17 mouse cellular contexts compared by ENCODE assay signal in genomic region chr3:148268812-148269211, GRCm38 (mm10).
DNase-seq lines count a peak whose midpoint lies in the region; TF ChIP-seq lines count a peak whose summit lies in the region.
"Had no signal": no experiment of that assay in that cellular context is flagged by ENCODE, and none has a peak within 500 bp of the region (broad histone marks: within the 10 kb centered on the region; RNA-seq: fewer than 3 reads in every experiment).

No protein-coding gene starts in this region.

- DNase-seq in MEL (ENCODE audit: low read depth, low spot score), result peak; percentile 24
- no peak for DNase-seq in layer of hippocampus, postnatal 10 days (ENCODE audit: low spot score in 2 of 2)
- DNase-seq: adrenal gland, adult 2 months; adrenal gland, adult 8-10 months; adrenal gland, postnatal 10 days; adrenal gland, postnatal 14 days; adrenal gland, postnatal 25 days; adrenal gland, postnatal 36 days; B cell, adult 2 months; cerebellum, adult 11 months; cerebellum, adult 11-12 months; cerebellum, adult 18-20 months; cerebellum, adult 2 months; cerebellum, adult 8-10 months had no signal

- peak; percentile 38 to 54; a peak in 2 of 4 replicates for TF ChIP-seq EP300 in MEL (IDR thresholded peaks at IDR 0.05; ENCODE audit: low read depth in 1 of 2, low read length in 2 of 2)

- peaks cover 5% of the 10 kb centered on the region in 2 experiments for H3K4me1 ChIP-seq in MEL (ENCODE audit: control insufficient read depth in 1 of 2, insufficient read depth in 2 of 2, low read length in 2 of 2)

- TF ChIP-seq RAD21 in MEL (IDR thresholded peaks at IDR 0.05; ENCODE audit: low read depth, low read length), result no peak

- TF ChIP-seq CTCF in MEL (IDR thresholded peaks at IDR 0.05 in 2 of 3, conservative IDR thresholded peaks at IDR 0.05 in 1 of 3; ENCODE audit: control insufficient read depth in 1 of 3, insufficient read depth in 1 of 3, low read depth in 2 of 3, low read length in 3 of 3, poor library complexity in 1 of 3, severe bottlenecking in 1 of 3), result no peak

- TF ChIP-seq POLR2A in MEL (IDR thresholded peaks at IDR 0.05; ENCODE audit: control insufficient read depth in 1 of 2, insufficient read depth in 1 of 2, low read depth in 1 of 2, low read length in 2 of 2, poor library complexity in 1 of 2), result no peak

- H3K9me3 ChIP-seq in MEL (replicated peaks; ENCODE audit: insufficient read depth, low read length), result no peaks in the 10 kb centered on the region

- no peak overlapping the region for H3K27ac ChIP-seq in MEL (ENCODE audit: control insufficient read depth, low read depth, low read length)

- no peaks in the 10 kb centered on the region for H3K79me2 ChIP-seq in MEL (ENCODE audit: control insufficient read depth, insufficient read depth, low read length, poor library complexity)

- no peak overlapping the region for H3K9ac ChIP-seq in MEL (ENCODE audit: control insufficient read depth, low read depth, low read length, poor library complexity, severe bottlenecking)

- H3K36me3 ChIP-seq in MEL (ENCODE audit: control insufficient read depth in 1 of 2, insufficient read depth in 2 of 2, low read length in 2 of 2), result peaks cover 0 to 20% of the 10 kb centered on the region in 2 experiments; a peak in 2 of 4 replicates
- H3K36me3 ChIP-seq: G1E had no signal

- H3K4me3 ChIP-seq in MEL (ENCODE audit: control insufficient read depth in 1 of 2, insufficient read depth in 1 of 2, low read depth in 2 of 2, low read length in 2 of 2), result peak overlapping the region in 1 of 2 experiments; percentile 42; a peak in 1 of 4 replicates

- no peaks in the 10 kb centered on the region for H3K27me3 ChIP-seq in MEL (ENCODE audit: control insufficient read depth in 1 of 2, insufficient read depth in 2 of 2, low read length in 2 of 2)
- H3K27me3 ChIP-seq: CH12.LX, Patski had no signal

TF ChIP-seq in MEL, 35 proteins besides CTCF, POLR2A, EP300 and RAD21:
- TF ChIP-seq RCOR1 (IDR thresholded peaks at IDR 0.05; ENCODE audit: low read depth, low read length) (no peak), MYC (IDR thresholded peaks at IDR 0.05; ENCODE audit: low read depth, low read length) (no peak), ETS1 (IDR thresholded peaks at IDR 0.05; ENCODE audit: low read depth, low read length) (0 out of 2 replicates have a peak, but pooled peaks have one; percentile 32), GATA1 (IDR thresholded peaks at IDR 0.05; ENCODE audit: low read depth, low read length) (peak; percentile 51)
